Mouse (Mus musculus) testis, adult 2 months (tissue): ENCODE measurements around the gene Ank.
"Not testable (repeated sequence)": the region's sequence is repeated elsewhere in the genome, so short reads cannot be mapped to it uniquely, and the experiment has no call there.

Experiments
- CTCF ChIP-seq: fragments of 200-500 bp; IDR thresholded peaks from 2 replicates; pipeline ENCODE4 v1.5.1; 2012; ENCODE audit warnings: low read depth, mild to moderate bottlenecking, inconsistent platforms, low read length, moderate library complexity; ENCODE audit not compliant: control insufficient read depth, insufficient read depth, insufficient replicate concordance
- POLR2A ChIP-seq: fragments of 200-500 bp; IDR thresholded peaks from 2 replicates; pipeline ENCODE4 v1.6.1; 2012; ENCODE audit warnings: low read depth, mild to moderate bottlenecking, inconsistent platforms, low read length, moderate library complexity; ENCODE audit not compliant: control insufficient read depth

- not testable (repeated sequence) for TF ChIP-seq POLR2A, CTCF
Observed at GRCm38 (mm10) chr15:27459781-27460180, 6.7 kb upstream of the Ank start.
